Mouse (Mus musculus) ovary, adult 18-20 months (tissue): ENCODE results near the gene Rps19.
"Not testable (repeated sequence)": the region's sequence is repeated elsewhere in the genome, so short reads cannot be mapped to it uniquely, and the experiment has no call there.

ENCODE experiments used
- DNase-seq: peaks from one replicate; pipeline ENCODE4 v3.0.0; 2022; ENCODE audit warnings: low spot score, mixed read lengths

Rps19 gene

DNA sequence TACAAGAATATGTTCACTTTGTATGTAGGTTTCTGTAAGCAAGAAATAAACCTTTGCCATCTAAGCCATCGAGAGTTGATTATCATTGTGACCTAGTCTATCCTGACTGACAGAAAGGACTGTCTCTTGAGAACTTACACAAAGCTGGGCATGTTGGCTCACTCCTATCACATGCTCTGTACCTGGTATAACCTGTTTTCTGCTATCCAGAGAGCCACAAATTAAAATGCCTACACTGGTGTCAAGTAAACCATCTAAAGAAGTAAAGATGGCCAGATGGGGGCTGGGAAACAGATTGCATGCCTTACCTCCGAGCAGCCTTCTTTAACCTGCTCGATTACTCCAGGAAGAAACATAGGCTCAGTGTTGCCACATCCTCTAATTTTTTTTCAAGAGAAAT lies 6.6 kb upstream of the Rps19 start:
- DNase-seq: no peak

DNA sequence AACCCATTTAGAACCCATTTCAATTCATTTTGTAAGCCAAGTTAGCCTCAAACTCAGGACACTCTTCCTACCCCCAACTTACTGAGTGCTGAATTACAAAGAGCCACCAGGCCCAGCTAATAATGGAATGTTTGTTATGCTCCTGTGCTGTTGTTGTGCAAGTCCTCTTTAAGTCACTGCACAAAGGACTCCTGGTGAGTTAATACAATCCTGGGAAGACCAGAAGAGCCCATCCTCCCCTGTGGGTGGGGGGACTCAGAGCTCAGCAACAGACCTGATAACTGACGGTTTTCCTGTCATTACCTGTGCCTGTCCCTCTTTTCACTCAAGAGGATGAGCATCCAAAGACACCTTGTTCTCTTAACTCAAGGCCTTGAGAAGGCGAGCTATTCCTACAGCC lies 4.6 kb upstream of the Rps19 start:
- DNase-seq: no peak

DNA sequence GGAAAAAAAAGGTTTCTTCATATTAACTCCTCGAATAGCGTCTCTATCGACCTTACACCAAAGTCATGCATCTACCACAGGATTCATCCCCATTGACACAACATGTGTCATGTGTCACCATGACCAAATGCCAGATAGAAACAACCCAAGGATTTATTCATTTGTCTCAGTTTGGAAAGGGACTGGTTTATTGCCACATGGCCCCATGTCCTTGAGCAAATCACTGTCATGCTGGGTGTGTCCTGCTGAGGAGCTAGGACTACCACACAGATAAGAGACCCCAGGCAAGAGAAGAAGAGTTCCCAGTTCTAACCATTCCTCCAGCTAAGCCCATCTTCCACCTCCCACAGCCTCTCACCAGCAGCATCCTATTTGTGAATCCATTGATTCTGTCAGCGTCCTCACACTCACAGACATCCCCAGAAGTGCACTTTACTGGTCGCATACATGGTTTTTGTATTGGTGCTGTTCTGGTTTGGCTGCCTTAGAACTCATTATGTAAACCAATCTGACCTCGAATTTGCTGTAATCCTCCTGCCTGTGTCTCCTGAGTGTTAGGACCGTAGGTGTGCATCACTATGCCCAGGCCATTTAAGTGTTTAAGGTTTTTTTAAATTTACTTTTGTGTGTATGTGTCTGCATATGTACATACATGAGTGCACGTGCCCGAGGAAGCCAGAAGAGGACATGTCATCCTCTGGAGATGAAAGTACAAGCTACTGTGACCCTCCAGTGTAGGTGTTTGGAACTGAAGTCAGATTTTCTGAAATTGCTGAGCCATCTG lies 1.6 kb upstream of the Rps19 start:
- DNase-seq: no peak

DNA sequence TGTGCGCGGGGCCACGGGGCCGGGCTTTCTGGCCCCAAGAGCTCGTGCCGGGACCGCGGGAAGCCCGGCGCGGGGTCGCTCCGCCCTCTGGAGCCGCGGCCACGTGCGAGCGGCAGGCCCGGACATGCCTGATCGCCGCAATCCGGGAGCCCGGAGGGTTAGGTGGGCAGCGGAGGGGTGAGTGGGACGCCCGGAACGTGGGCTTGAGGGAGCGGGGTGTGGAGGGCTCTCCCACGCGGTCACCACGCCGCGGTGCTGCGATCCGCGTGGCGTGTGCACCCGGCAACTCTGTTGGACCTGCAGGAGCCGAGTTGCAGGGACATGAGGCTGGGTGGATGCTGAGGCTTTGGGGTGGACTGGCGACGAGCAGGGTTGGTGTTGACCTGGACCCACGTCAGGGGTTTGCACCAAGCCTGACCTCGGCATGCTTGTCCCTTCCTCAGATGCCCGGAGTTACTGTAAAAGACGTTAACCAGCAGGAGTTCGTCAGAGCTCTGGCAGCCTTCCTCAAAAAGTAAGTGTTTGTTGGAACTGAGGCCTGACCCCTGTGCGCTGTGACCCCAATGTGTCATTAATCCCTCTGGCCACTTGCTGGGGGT lies 621 bp downstream of the Rps19 start:
- DNase-seq: no peak

DNA sequence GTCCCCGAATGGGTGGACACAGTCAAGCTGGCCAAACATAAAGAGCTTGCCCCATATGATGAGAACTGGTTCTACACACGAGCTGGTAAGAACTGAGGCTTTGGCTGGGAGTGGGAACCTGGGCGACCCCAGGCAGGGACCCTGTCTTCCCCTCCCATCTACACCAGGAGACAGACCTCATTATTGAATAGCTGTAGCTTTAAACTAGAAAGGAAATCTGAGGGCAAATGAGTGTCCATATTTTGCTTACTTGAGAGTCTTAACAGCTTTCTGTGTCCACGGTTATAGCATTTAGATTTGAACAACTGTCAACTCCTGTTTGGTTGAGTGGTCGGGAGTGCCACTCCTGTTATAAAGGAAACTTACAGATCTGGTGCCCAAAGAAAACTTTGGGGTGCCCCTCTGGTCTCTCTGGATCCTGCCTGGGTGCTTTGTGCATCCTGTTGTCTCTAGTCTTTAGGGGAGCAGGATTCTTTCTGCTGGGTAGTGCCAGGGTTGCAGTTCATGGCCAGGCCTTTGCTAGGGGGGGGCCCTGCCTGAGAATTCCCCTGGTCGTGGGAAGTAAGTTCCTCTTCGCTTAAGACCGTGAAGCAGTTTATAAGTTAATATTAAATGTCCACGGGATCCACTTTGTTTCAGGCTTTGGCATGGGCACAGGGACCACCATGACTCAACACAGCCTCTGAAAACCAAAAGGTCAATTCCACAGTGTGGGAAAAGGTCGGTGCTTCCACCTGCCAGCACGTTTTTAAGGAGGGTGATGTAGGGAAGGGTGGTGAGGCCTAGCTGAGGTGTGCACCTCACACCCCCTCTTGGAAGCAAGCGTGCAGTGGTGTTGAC lies 1.5 kb downstream of the Rps19 start:
- DNase-seq: no peak

DNA sequence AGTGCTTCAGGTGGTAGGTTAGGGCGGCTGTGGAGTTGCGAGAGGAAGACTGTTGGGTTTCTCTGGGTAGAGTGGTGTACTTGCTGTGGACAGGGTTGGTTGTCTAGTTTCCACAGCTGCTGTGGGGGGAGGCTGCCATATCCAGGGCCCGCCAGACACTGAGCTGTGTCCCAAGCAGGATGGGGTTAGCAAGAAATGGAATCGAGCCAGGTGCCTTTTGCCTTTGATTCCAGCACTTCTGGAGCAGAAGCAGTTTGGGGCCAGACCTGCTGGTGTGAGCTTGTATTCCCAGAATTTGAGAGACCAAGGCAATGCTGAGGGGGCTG lies 2.1 kb downstream of the Rps19 start:
- DNase-seq: no peak

DNA sequence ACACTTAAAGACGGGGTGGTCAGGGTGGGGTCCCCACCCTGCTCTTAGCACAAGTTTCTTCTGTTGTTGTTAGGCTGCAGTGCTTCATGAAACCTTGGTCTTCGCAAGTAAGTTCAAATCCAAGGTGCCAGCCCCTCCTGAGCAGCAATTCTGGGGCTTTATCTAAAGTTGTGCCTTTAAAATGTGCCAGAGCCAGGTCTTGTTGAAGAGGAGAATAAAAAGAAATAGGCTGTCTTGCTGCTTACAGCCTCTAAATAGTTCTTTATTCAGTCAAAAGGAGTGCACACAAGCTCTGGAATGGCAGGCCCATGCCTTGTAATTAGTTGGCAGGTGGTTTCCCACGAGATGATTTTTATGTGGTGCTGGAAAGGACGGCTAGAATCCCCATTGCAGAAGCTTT lies 2.9 kb downstream of the Rps19 start:
- no peak for DNase-seq

DNA sequence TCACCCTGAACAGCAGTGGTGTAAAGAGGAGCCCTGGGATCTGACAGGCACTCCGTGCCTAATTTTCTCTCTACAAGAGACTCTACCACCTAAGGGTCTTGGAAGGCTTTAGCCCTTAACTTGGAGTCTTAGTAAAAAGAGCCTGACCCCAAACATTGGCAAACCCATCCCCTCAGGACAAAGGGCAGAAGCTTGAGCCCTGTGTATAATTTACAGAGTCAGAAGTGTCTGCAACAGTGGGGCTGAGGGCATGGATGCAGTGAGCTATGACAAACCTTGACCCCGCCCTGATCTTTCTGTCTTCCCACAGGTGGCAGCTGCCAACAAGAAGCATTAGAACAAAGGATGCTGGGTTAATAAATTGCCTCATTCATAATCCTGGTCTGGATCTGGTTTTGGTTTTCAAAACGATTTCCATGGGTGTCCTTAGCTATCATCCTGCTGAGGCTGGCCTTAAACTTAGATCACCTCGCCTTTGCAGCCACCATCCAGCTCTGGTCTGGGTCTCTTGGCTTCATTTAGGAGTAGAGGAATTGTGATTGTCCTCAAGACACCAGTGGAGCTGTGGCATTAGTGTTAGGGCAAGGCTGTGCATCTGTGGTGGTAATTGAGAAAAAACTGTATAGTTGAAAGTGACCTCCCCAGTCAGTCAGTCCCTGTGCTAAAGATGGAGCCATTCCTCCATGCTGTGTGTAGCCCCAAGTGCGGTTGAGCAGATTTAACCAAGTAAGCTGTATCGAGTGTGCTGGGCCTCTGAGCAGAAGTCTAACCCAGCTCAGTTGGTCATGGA lies 5.5 kb downstream of the Rps19 start:
- DNase-seq: no peak

DNA sequence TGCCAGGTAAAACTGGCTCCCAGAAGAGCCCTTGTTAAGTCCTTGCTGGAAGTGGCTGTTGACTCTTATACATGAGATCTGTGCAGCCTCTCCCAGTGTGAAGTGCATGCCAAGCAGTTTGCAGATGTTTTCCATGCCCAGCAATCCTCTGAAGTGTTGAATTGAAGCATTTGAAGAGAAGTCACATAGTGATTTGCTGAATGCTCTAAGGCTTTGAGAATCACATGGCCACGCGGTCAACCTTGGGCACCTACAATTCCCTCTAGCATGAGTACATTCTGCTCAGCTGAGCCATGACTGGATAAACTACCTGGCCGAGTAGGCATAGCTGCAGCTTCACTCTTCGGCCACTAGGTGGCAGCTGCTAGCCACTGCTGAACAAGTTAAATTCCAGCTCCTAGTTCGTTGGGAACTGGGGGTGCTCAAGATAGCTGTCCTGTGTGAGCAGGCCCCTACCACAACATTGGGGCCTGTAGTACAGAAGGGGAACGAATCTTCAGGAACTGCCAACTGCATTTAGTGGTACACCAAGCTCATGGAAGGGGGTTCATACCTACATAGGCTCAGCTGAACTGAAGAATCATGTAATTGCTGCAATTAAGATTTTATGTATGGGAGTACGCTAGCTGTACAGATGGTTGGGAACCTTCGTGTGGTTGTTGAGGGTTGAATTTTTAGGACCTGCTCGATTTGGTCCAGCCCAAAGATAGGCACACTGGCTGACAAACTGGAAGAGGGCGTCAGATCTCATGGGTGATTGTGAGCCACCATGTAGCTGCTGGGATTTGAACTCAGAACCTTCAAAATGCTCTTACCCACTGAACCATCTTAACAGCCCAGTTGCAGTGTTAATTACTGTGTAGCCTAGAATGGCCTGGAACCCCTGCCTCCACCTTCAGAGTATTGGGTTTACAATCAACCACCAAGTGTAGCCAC lies 6.4 kb downstream of the Rps19 start:
- peak; percentile 47 for DNase-seq

DNA sequence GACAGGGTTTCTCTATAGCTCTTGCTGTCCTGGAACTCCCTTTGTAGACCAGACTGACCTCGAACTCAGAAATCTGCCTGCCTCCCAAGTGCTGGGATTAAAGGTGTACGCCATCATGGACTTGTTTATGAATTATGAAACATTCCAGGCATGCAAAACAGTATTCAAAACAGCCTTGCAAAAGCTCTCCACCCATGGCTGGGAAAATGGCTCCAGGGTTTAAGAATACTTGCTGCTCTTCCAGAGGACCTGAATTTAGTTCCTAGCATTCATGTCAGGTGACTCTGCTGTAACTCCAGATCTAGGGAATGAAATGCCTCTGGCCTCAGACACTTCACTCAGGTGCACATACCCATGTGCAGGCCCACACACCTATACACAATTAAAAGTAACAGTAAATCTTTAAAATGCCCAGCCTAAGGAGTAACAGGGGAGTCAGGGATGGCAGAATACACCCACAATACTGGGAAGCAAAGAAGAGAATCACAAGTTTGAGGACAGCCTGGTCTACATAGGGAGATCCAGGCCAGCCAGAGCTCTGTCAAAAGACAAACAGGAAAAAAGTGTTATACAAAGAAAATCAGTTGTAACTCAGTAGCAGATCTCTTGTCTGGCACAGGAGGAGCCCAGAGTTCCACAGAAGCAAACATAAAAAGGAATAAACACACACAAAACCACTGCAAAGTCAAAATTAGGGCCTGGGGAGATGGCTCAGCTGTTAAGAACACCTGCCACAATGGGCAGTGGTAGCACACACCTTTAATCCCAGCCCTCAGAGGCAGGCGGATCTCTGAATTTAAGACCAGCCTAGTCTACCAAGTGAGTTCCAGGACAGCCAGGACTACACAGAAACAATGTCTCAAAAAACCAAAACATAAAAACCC lies 7.3 kb downstream of the Rps19 start:
- DNase-seq: no peak

DNA sequence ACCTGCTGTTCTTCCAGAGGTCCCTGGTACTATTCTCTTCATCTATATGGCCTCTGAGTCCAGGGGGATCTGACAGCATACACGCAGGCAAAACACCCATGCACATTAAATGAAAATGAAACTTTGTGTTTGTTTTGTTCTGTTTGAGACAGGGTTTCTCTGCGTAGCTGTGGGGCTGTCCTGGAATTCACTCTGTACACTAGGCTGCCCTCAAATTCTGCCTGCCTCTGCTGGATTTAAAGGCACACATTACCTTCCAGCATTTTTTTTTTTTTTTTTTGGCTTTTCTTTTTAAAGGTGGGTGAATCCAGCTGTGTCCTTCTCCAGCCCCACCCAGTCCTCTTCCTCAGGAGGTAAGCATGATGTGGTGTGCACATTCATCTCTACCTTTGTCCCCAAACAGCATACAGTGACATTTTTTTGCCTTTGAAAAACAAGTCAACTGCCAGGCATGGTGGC lies 8.0 kb downstream of the Rps19 start:
- no peak for DNase-seq

DNA sequence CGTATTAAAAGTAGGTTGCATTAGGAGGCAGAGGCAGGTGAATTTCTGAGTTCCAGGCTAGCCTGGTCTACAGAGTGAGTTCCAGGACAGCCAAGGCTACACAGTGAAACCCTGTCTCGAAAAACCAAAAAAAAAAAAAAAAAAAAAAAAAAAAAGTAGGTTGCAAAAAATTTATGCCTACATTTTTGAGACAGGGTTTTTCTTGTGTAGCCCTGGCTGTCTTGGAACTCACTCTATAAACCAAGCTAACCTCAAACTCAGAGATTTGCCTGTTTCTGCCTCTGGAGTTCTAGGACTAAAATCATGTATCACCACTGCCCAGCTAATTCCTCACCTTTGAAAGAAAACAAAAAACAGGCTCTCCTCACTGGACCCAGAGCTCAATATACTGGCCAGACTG lies 11.6 kb downstream of the Rps19 start:
- not testable (repeated sequence) for DNase-seq

DNA sequence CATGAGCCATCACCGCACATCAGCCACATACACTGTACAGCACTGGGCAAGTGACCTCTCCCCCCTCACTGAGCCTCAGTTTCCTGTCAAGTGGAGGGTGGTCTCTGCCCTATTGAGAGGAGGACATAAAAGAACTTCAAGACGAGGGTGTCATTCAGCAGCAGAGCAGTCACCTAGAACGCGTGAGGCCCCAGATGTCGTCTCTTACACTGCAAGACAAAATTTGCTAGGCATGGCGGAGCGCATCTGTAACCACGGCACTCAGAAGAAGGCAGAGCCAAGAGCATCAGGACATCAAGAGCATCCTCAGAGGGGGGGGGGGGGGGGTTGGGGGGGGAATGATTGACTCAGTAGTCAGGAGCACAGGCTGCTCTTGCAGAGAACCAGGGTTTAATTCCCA lies 12.1 kb downstream of the Rps19 start:
- DNase-seq: no peak

DNA sequence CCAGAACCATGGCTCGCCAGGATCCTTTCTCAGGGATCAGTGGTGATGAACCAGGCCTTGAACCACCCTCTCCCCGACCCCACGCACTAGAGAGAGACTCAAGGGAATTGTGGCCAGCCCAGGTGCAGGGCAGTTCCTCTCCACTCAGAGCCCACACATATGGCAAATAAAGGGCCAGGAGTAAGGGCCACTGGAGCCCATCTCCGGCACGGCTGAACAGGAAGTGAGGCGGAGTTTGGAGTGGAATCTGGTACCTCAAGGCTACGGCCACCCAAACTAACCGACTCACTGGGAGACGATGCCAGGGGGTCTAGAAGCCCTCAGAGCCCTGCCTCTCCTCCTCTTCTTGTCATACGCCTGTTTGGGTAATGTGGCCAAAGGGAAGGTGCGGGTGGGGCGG lies 13.1 kb downstream of the Rps19 start, which contains the start of gene Cd79a:
Gene Cd79a (plus strand): TSS at position 158 of the 400 bp plus-strand sequence.
- no peak for DNase-seq

DNA sequence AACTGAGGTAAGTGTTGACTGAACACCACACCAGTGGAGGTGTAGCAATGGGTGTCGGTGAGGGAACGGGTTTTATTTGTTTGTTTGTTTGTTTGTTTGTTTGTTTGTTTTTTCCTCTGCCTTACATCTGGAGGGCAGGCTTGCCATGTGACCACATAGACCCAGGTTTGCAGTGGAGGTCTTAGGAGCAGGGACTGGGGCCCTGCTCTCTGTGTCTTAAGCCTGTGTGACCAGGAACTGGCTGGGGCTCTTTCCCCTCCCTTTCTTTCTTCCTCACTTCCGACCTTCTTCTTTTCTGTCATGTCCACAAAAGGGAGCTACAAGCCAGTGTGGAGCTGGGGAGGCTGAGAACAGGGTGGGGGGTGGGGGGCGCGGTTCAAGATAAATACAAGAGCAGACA lies 13.8 kb downstream of the Rps19 start:
- DNase-seq: no peak

DNA sequence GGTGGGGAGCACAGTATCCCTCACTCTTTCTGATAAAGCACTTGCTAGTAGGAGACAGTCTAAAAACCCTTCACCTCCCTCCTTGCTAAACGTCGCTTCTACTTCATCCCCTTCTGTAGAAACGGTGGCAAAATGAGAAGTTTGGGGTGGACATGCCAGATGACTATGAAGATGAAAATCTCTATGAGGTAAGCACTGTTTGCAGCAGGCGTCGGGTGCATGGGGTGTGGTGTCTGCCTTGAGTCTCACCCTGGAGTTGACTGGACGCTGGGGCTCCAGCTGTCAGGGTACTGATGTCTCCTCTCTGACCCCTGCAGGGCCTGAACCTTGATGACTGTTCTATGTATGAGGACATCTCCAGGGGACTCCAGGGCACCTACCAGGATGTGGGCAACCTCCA lies 16.9 kb downstream of the Rps19 start:
- DNase-seq: no peak

DNA sequence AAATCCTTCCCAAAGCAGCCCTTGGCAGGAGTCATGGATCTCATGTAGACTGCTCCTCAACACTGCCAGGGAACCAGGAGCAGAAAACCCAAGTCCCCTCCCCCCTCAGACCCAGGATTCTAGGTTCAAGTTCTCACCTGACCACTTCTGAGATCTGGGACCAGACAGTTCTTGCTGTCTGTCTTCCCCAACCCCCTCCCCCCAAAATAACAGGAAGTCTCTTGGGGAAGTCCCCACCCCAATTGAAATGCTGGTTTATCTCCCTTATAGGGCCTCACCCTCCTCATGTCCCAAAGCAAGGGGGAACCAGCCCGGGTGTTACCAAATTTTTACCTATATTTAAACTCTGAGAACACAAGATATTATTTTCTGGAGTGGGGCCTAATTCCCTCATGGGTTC lies 17.7 kb downstream of the Rps19 start:
- no peak for DNase-seq

DNA sequence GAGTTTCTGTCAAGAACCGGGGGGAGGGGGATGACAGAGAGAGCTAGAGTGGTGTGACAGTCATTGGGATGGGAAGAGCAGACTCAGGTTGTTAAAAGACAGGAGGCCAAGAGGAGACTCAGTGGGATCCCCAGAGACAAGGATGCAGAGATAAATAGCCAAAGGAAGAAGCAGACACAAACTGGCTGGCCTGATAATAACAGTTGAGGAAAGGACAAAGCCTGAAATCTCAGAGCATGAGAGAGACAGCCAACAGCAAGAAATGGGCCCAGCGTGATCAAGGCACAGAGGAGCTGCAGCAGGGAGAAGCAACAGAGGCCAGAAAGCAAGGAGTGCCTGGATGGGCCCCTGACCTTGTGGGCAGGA lies 18.1 kb downstream of the Rps19 start:
- no peak for DNase-seq

DNA sequence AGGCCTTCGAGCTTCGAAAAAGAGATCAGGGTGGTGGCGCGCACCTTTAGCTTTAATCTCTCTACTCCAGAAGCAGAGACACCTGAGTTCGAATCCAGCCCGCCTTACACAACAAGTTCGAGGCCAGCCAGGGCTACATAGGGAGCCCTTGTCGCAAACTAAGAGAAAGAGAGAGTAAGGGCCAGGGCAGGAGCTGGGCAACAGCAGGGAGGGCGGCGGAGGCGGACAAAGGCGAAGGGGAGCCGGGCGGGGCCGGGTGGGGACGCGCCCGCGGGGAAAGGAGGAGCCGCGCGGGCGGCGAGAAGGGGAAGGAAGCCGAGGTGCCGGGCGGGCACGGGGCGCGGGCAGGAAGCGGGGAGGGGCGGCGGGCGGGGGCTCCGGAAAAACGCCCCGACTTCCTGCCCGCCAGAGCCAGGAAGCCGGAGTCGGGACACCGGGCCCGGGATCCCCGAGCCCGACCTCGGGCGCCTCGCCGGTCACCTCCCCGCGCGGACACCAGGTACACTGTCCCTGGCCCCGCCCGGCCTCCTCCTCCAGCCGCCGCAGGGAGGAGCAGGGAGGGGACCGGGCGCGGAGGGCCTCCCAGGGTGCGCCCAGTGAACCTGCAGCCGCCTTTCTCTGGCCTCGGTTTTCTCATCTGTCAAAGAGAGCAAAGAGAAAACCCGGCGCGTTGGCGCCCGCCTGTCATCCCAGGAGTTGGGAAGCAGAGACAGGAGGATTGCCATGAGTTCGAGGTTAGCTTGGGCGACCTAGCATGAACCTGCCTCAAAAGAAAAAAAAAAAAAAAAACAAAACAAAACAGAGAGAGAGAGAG lies 18.7 kb downstream of the Rps19 start, which contains the start of gene Arhgef1:
Gene Arhgef1 (plus strand): TSS at position 283 of the 814 bp plus-strand sequence.
- DNase-seq: peak; percentile 35
